Mouse (Mus musculus) heart, embryonic 15.5 days (tissue): ENCODE results near the gene Prkn. TPM values are rescaled to one million over a fixed set of nuclear protein-coding genes. Genes with fewer than 3 reads are reported as not detected.

Source experiments
- ATAC-seq: fragments of 200-750 bp; cut with Nextera tagmentation; replicated peaks from 2 replicates; pipeline ENCODE4 v1.8.0; 2017; ENCODE audit warnings: low read depth, moderate TSS enrichment; ENCODE audit not compliant: insufficient number of reproducible peaks, insufficient read depth, low FRiP score
- H3K27ac ChIP-seq: fragments of 300-500 bp; sonication (generic); 2 replicates; pipeline ENCODE4 v1.5.1; 2015; ENCODE audit warnings: mild to moderate bottlenecking, inconsistent platforms
- H3K27me3 ChIP-seq: fragments of 300-500 bp; sonication (generic); 2 replicates; pipeline ENCODE4 v1.6.1; 2015; ENCODE audit warnings: inconsistent platforms
- H3K36me3 ChIP-seq: fragments of 300-500 bp; sonication (generic); 2 replicates; pipeline ENCODE4 v1.6.1; 2015; ENCODE audit warnings: mild to moderate bottlenecking, inconsistent platforms
- H3K4me1 ChIP-seq: fragments of 300-500 bp; sonication (generic); replicated peaks from 2 replicates; pipeline ENCODE4 v1.6.1; 2015; ENCODE audit warnings: inconsistent platforms
- H3K4me2 ChIP-seq: fragments of 300-500 bp; sonication (generic); 2 replicates; pipeline ENCODE4 v1.6.1; 2015; ENCODE audit warnings: inconsistent platforms, mild to moderate bottlenecking, moderate library complexity
- H3K4me3 ChIP-seq: fragments of 300-500 bp; sonication (generic); 2 replicates; pipeline ENCODE4 v1.5.1; 2015; ENCODE audit warnings: mild to moderate bottlenecking, inconsistent platforms
- H3K9ac ChIP-seq: fragments of 300-500 bp; sonication (generic); 2 replicates; pipeline ENCODE4 v1.6.1; 2015; ENCODE audit warnings: mild to moderate bottlenecking, inconsistent platforms
- H3K9me3 ChIP-seq: fragments of 300-500 bp; sonication (generic); replicated peaks from 2 replicates; pipeline ENCODE4 v1.6.1; 2016; ENCODE audit warnings: inconsistent platforms
- WGBS: fragments of 180-500 bp; shearing (Covaris S2); methylation state at CpG from one replicate; pipeline ENCODE4 v1.1.7; 2015; ENCODE audit warnings: mixed read lengths; 5-methylcytosine and 5-hydroxymethylcytosine counted together
- polyA plus RNA-seq: library from polyadenylated mRNA; unstranded; fragments of >200 nt; fragmentation: Nextera tagmentation; extraction: Ambion mirVana; gene quantifications from 2 replicates; pipeline ENCODE4 v1.2.1, GENCODE M21; 2015

Prkn gene
- polyA plus RNA-seq, 1 experiment from 2014 or later, result 2.1 TPM

GRCm38 (mm10) chr17:11413688-11414087 lies 573.5 kb downstream of the Prkn start:
- Histone ChIP-seq H3K4me3 (no peak overlapping the region), H3K27ac (no peak overlapping the region), H3K9me3 (no peaks in the 10 kb centered on the region), H3K27me3 (no peaks in the 10 kb centered on the region), H3K36me3 (no peaks in the 10 kb centered on the region), H3K4me1 (peaks cover 4% of the 10 kb centered on the region; the same call in 1 of the 2 replicates), H3K9ac (no peak overlapping the region), H3K4me2 (no peak overlapping the region)
- WGBS, result 58% methylated on average over 5 of the region's 5 CpGs
- no peak for ATAC-seq

- 72% methylated on average over 4 of the region's 4 CpGs for WGBS
- ATAC-seq, result no peak
- Histone ChIP-seq H3K4me2 (no peak overlapping the region), H3K4me1 (peaks cover 4% of the 10 kb centered on the region; the same call in 1 of the 2 replicates), H3K27ac (no peak overlapping the region), H3K4me3 (no peak overlapping the region), H3K9me3 (no peaks in the 10 kb centered on the region), H3K36me3 (no peaks in the 10 kb centered on the region), H3K27me3 (no peaks in the 10 kb centered on the region), H3K9ac (no peak overlapping the region)
Measured at GRCm38 (mm10) chr17:11414288-11414687, 574.1 kb downstream of the Prkn start.

- no peak overlapping the region for H3K9ac ChIP-seq
- 64% methylated on average over 3 of the region's 3 CpGs for WGBS
- H3K27ac ChIP-seq, result no peak overlapping the region
- H3K27me3 ChIP-seq, result no peaks in the 10 kb centered on the region
- H3K4me1 ChIP-seq, result no peaks in the 10 kb centered on the region
- no peaks in the 10 kb centered on the region for H3K9me3 ChIP-seq
- ATAC-seq, result no peak
- H3K4me3 ChIP-seq, result no peak overlapping the region
- no peaks in the 10 kb centered on the region for H3K36me3 ChIP-seq
- no peak overlapping the region for H3K4me2 ChIP-seq
Measured at GRCm38 (mm10) chr17:11417150-11417549, 577.0 kb downstream of the Prkn start.

- WGBS, result 89% methylated on average over 3 of the region's 3 CpGs
- H3K27me3 ChIP-seq, result no peaks in the 10 kb centered on the region
- no peaks in the 10 kb centered on the region for H3K9me3 ChIP-seq
- no peak overlapping the region for H3K9ac ChIP-seq
- no peak overlapping the region for H3K27ac ChIP-seq
- H3K4me2 ChIP-seq, result no peak overlapping the region
- H3K4me1 ChIP-seq, result no peaks in the 10 kb centered on the region
- ATAC-seq, result no peak
- no peak overlapping the region for H3K4me3 ChIP-seq
- H3K36me3 ChIP-seq, result no peaks in the 10 kb centered on the region
Measured at GRCm38 (mm10) chr17:11419484-11419883, 579.3 kb downstream of the Prkn start.

DNA sequence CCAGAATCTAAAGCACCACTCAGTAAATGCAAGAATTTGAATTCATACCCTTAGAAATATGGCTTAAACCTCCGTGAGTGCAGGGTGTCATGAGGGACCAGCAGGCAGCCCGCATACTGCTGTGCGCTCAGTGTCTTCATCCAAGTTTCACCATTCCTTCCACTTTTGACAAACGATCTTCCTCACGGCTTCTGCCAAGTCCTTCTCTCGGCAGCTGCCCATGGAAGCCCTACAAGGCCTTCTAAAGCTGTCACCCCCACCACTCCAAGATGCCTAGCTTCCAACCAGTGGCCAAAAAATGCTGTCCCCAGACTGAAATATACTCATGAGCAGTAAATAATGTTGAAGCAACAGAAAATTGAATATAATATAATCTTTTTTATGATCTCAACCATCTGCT lies 580.7 kb downstream of the Prkn start:
- Histone ChIP-seq H3K27ac (no peak overlapping the region), H3K36me3 (no peaks in the 10 kb centered on the region), H3K27me3 (no peaks in the 10 kb centered on the region), H3K4me1 (no peaks in the 10 kb centered on the region), H3K4me3 (no peak overlapping the region), H3K9ac (no peak overlapping the region), H3K4me2 (no peak overlapping the region), H3K9me3 (no peaks in the 10 kb centered on the region)
- ATAC-seq, result no peak
- 71% methylated on average over 6 of the region's 6 CpGs for WGBS

GRCm38 (mm10) chr17:11421264-11421940 lies 581.2 kb downstream of the Prkn start:
- H3K9me3 ChIP-seq, result no peaks in the 10 kb centered on the region
- no peak overlapping the region for H3K4me3 ChIP-seq
- H3K27me3 ChIP-seq, result no peaks in the 10 kb centered on the region
- no peaks in the 10 kb centered on the region for H3K36me3 ChIP-seq
- no peak overlapping the region for H3K9ac ChIP-seq
- no peak overlapping the region for H3K27ac ChIP-seq
- H3K4me2 ChIP-seq, result no peak overlapping the region
- H3K4me1 ChIP-seq, result no peaks in the 10 kb centered on the region
- no peak for ATAC-seq
- WGBS, result 45% methylated on average over 5 of the region's 5 CpGs

DNA sequence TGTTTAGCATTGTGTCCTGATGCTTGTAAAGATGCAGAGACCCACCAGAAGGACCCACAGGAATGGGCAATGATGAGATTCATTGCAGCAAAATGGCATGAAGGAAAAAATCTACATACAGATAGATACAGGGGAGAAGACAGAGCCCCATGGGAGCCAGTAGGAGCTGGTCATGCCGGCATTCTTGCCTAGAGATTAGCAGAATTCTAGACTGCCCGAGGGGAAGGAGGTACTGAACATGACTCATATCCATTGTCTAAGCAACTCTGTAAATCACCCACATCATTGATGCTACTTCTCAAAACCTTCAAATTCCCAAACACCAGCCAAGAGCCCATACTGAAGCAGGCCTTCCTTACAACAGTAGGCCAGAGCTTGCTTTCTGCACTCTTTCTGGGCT lies 591.1 kb downstream of the Prkn start:
- Histone ChIP-seq H3K36me3 (no peaks in the 10 kb centered on the region), H3K9ac (no peak overlapping the region), H3K4me2 (no peak overlapping the region), H3K27ac (no peak overlapping the region), H3K4me3 (no peak overlapping the region), H3K27me3 (no peaks in the 10 kb centered on the region), H3K9me3 (no peaks in the 10 kb centered on the region), H3K4me1 (no peaks in the 10 kb centered on the region)
- 70% methylated on average over 2 of the region's 2 CpGs for whole genome bisulfite sequencing
- ATAC-seq, result no peak

DNA sequence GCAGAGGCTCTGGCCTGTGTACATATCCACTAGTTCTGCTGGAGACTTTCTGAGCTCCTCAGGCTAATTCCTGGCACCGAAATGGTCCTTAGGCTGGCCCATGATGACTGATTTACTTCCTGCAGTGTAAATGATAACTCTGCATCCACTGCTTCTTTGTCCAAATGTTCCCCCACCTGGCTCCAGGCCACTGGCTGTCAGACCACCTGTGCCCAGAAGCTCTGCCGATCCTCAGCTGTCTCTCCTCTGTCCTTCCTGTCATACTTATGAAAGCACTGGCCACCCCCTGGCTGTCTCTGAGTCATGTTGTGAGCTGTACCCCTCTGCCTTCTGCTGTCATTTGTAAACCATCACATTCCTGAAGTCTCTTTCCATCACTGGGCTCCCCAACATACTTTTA lies 592.4 kb downstream of the Prkn start:
- 86% methylated on average over 2 of the region's 2 CpGs for WGBS
- Histone ChIP-seq H3K4me1 (no peaks in the 10 kb centered on the region), H3K9me3 (no peaks in the 10 kb centered on the region), H3K4me2 (no peak overlapping the region), H3K27ac (no peak overlapping the region), H3K27me3 (no peaks in the 10 kb centered on the region), H3K36me3 (no peaks in the 10 kb centered on the region), H3K4me3 (no peak overlapping the region), H3K9ac (no peak overlapping the region)
- ATAC-seq, result no peak

DNA sequence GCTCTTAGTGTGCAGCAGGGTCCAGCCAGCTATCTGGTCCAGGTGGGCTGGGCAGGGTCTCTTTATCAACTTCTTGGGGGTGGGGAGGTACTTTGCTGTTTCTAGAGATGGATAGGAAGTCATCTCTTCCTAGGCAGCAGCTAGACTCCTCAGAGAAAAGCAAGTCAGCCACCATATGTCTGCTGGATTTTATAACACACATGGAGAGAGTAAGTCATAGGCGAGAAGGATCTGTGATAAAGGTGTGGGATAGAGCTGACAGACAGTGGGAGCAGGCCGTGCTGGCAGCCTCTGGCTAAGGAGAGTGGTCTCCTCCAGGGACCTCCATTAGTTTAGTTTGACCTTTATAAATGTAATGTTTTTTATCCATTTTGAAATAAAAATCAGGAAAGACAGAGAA lies 622.5 kb downstream of the Prkn start:
- H3K4me3 ChIP-seq, result no peak overlapping the region
- no peaks in the 10 kb centered on the region for H3K36me3 ChIP-seq
- no peak overlapping the region for H3K4me2 ChIP-seq
- H3K9ac ChIP-seq, result no peak overlapping the region
- H3K9me3 ChIP-seq, result no peaks in the 10 kb centered on the region
- ATAC-seq, result no peak
- H3K4me1 ChIP-seq, result no peaks in the 10 kb centered on the region
- 67% methylated on average over 2 of the region's 2 CpGs for WGBS
- H3K27ac ChIP-seq, result no peak overlapping the region
- no peaks in the 10 kb centered on the region for H3K27me3 ChIP-seq

GRCm38 (mm10) chr17:11466095-11466494 lies 625.9 kb downstream of the Prkn start:
- H3K27me3 ChIP-seq, result no peaks in the 10 kb centered on the region
- no peaks in the 10 kb centered on the region for H3K36me3 ChIP-seq
- no peak overlapping the region for H3K27ac ChIP-seq
- no peak overlapping the region for H3K9ac ChIP-seq
- H3K4me1 ChIP-seq, result no peaks in the 10 kb centered on the region
- no peak overlapping the region for H3K4me3 ChIP-seq
- H3K4me2 ChIP-seq, result no peak overlapping the region
- 79% methylated on average over 2 of the region's 2 CpGs for WGBS
- no peak for ATAC-seq
- H3K9me3 ChIP-seq, result no peaks in the 10 kb centered on the region

- no peaks in the 10 kb centered on the region for H3K27me3 ChIP-seq
- H3K4me3 ChIP-seq, result no peak overlapping the region
- H3K9ac ChIP-seq, result no peak overlapping the region
- H3K9me3 ChIP-seq, result no peaks in the 10 kb centered on the region
- H3K36me3 ChIP-seq, result no peaks in the 10 kb centered on the region
- no peak overlapping the region for H3K4me2 ChIP-seq
- WGBS, result 77% methylated on average over 2 of the region's 2 CpGs
- H3K27ac ChIP-seq, result no peak overlapping the region
- ATAC-seq, result no peak
- H3K4me1 ChIP-seq, result no peaks in the 10 kb centered on the region
Measured at GRCm38 (mm10) chr17:11468624-11469023, 628.4 kb downstream of the Prkn start.

DNA sequence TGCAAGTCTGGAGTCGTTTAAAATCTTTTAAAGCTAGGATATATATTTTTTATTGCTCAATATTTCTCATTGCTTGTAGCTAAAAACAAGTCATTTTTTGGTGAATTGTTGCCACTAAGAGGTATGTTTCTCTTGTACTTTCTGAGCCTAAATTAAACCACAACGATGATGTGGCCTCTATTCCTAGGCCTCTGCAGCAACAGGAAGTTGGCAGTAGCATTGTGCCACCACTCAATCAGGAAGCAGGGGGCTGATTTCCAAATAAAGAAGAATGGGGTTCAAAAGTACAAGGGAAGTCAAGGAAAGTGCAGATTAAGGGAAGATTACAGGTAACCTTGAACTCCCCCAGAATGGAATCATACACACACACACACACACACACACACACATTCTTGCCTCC lies 642.8 kb downstream of the Prkn start:
- Histone ChIP-seq H3K4me3 (no peak overlapping the region), H3K4me1 (no peaks in the 10 kb centered on the region), H3K27ac (no peak overlapping the region), H3K9ac (no peak overlapping the region), H3K9me3 (no peaks in the 10 kb centered on the region), H3K27me3 (no peaks in the 10 kb centered on the region), H3K4me2 (no peak overlapping the region), H3K36me3 (no peaks in the 10 kb centered on the region)
- 55% methylated on average over 2 of the region's 2 CpGs for WGBS
- no peak for ATAC-seq
